Mouse (Mus musculus) urinary bladder, postnatal 36 days (tissue): Measurements from ENCODE around the gene Leng1.
"Not testable (repeated sequence)": the region's sequence is repeated elsewhere in the genome, so short reads cannot be mapped to it uniquely, and the experiment has no call there.

Experiments used
- DNase-seq, 2 experiments: peaks; one replicate each; pipeline ENCODE4 v3.0.0; 2022; ENCODE audit warnings: low spot score in 2 of 2, mixed read lengths in 1 of 2

The Leng1 gene

DNA sequence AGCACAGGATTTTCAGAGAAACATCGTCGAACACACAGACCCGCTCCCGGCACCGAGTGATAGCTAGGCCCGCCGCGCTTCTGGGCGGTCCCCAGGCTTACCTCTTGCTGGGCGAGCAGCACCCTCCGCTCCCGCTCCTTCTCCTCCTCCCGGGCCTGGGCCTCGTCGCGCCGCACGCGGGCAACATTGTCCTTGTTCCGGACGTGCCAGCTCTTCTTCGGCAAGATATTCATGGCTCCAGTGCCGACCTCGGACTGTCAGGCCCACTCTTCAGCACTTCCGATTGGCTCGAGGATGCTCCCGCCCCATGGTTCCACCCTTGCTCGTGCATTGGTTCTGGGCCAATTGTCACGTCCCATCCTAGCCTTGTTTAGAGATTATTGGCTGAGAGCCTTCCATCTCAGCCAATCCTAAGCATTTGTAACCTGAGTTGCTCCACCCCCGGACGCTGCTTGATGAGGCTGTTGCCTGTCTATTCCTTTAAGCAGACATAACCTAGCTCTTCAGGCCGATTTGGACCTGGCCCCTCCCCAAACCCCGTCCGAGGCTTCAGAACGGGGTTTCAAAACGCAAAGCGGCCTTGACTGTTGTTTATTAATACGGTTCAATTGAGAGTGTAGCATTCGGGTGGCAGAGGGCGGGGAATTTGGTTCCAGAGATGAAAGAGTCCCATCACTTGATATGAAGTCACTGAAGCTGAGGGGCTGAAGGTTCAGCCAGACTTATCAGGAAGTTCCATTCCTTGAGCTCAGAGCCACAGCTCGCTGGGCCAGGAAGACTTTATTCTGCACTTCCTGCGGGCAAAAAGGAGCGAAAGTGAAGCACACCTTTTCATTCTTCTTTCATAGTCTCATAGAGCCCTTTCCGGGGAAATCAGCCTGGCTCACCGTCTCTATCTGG is at the start of gene Leng1:
TSS of gene Leng1 (minus strand) at position 626 of the 900 bp plus-strand sequence.
- peak; percentile 97 for DNase-seq

DNA sequence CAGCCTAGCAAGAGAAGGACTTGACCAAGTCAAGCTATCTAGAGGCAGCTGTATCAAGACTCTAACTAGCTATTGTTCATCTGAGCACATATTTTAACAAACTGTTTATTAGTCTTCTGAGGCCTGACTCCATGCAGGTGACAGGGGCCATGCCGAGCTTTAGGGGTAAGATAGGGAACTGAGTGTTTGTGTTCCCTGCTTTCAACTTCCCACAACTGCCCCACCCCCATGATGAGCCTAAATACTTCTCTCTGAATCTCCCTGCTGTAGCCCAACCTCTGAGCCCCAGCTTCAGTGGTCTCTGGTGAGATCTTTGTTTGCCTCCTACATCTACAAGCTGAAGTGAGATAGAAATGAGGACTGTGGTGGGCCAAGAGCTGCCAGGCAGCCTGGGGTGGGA is 49.6 kb upstream of the Leng1 start:
- DNase-seq = no peak

DNA sequence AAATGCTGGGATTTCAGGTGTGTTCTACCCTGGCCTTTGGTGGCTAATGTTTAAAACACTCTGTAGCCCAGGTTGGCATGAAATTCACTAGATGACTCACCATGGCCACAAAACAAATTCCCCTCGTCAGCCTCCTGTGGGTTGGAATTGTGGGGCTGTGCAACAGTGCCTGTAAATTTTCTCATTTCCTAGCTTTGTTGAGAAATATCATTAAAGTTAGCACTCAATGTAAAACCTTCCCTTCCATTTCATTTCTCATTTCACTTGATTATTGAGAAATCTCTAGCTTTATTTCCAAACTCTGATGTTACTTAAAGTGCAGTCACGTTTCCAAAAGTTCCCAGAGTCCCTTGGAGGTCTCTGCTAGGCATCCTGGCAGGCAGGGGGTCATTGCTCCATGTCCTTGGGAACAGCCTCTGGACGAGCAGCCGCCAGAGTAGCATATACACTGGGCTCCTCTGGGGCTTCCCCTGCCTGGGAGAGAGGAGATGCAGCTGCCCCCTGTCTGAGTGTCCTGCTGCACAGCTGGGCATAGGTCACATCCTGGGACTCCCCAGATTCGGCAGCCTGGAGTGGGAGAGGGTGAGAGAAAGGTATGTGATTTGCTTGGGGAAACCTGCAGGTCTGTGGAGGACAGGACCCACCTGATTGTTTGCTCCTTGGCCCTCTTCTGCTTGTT is 46.8 kb upstream of the Leng1 start:
- no peak for DNase-seq

DNA sequence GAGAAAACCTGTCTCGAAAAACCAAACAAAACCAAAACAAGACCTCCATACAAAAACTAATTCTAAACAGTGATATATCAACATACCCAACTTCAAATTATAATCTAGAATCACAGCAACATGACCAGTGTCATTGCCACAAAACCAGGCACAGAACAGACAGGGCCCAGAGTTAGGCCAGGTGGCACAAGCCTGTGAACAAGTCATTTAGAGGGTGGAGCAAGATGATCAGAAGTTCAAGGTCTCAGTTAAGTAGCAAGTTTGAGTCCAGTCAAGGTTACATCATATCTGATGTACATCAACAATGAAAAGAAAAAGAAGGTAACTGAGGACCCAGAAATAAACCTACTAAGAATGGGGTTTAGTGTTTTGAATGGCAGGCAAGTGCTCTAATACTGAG is 43.4 kb upstream of the Leng1 start:
- DNase-seq = no peak

DNA sequence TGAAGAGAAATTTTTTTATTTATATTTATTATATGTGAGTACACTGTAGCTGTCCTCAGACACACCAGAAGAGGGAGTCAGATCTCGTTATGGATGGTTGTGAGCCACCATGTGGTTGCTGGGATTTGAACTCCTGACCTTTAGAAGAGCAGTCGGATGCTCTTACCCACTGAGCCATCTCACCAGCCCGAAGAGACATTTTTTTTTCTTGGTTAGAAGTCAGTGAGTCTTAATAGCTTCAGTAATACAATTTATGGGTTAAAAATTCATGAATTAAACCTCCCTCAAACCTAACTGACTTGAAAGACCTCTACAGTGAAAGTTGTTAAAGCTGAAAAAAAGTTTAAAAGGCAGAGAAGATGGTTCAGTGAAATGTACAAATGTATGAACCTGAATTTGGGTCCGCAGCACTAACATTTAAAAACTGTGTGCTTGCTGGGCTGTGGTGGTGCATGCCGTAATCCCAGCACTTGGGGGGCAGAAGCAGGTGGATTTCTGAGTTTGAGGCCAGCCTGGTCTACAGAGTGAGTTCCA is 42.9 kb upstream of the Leng1 start:
- DNase-seq = not testable (repeated sequence)

DNA sequence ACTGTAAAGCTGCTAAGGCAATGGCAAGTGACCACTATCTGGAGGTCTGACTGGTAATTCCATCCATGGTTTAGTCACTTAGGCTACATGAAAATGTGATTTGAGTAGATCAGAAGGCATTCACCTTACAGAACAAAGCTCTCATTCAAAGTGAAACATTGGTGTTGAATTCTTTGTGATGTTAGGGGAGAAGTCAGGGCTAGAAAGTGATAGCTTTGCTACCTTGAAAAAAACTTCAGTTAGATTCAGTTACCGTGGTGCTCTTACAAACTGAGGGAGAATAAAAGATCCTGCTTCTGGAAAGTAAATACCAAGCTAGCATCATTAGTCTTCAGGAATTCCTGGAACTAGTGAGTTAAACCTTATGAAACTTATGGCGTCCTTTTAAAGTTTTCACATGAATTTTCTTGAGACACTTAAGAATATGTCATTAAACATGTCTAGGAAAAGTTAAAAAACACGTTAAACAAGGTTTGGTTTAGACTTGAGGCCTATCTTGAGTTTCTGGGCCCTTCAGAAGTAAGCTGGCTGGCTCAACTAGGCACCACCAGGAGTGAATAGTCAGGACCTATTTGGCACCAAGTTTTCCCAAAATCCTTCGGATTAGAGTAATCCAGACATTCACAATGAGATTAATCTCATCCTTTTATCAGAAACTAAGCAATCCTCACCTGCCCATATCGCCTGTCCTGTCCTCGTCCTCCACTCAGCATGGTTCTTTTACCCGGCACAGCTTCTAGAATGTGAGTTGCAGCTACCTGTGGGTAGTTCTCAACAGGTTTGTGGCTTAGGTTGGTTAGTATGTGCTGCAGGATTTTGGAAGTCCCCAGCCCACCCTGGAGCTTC is 42.2 kb upstream of the Leng1 start:
- no peak for DNase-seq

DNA sequence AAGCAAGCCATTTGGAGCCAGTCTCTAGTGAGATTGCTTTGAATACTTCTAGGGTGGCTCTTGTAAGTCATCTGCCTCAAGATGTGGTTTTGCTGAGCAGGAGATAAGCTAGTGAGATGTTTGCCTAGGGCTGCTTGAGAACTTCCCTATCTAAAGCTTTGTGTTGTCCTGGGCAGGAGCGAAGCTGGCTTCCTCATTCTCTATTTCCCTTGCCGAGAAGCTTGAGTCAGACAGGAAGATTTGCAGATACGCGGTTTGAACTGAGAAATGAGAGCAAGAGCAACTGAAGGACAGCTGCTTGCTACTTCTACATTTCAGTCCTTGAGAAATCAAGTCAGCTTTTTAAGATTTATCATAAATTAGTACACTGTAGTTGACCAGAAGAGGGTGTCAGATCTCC is 41.4 kb upstream of the Leng1 start:
- no peak for DNase-seq

DNA sequence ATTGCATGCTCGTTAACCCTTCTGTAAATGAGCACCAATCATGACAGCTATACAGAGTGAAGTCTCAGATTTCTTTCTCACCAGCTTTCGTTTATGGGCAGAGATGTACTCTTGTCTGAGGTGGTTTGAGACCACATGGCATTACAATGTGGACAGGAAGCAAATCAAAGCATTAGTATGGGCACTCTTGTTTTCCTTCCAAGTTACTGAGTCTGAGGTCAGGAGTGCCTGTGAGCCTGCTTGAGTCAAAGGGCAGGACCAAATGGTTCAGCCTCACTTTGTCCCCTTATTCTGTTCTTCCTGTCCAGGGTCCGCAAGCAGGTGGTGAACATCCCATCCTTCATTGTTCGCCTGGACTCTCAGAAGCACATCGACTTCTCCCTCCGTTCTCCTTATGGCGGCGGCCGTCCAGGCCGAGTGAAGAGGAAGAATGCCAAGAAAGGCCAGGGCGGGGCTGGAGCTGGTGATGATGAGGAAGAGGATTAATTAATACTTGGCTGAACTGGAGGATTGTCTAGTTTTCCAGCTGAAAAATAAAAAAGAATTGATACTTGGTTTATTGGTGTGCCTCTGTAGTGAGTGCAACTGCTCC is 40.8 kb upstream of the Leng1 start:
- DNase-seq = no peak

DNA sequence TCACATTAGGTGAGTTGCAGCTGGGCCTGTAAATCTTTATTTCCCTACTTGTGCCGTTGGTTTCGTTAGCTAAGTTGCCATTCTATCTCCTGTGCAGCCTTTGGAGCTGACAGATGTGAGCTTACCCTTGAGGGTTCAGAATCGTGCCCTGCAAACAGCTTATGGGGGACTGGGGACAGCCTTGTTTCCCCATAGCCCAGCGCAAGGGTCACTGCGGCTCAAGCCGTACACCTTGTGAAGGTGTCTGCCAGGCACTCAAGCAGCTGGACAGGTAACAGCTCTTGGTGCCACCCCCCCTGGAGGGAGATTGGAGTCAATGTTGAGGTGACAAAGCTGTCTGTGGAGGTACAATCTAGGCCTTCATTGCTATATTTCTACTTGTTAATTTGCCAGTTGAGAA is 40.3 kb upstream of the Leng1 start:
- no peak for DNase-seq

DNA sequence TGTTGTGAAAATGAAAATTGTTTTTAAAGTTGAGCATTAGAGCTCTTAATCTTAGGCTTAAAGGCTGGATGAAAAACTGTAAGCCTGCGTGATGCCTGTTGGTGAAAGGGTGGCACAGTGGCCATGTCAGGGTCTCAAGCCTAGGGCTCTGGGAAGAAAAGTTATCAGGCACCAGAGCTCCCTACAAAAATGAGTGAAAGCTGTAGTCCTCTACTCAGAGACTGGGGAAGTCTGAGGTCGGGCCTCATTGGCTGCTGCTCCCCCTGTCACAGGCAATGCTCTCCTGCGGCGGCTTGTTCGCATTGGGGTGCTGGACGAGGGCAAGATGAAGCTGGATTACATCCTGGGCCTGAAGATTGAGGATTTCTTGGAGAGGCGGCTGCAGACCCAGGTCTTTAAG is 39.8 kb upstream of the Leng1 start:
- DNase-seq = not testable (repeated sequence)

DNA sequence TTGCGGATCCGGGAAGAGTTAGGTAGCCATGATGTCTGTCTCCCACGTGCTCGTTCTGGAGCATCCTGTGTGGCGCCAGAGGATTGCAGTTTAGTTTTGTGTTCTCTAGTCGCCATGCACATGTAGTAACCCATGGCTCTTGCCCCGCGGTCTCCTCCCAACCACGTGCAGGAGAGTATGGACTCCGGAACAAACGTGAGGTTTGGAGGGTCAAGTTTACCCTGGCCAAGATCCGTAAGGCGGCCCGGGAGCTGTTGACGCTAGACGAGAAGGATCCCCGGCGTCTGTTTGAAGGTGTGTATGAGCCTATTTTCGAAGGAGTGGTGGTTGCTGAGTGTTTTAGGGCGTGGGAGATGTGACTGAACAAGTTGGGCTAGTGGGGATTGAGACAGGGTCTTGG is 38.8 kb upstream of the Leng1 start:
- DNase-seq = no peak

DNA sequence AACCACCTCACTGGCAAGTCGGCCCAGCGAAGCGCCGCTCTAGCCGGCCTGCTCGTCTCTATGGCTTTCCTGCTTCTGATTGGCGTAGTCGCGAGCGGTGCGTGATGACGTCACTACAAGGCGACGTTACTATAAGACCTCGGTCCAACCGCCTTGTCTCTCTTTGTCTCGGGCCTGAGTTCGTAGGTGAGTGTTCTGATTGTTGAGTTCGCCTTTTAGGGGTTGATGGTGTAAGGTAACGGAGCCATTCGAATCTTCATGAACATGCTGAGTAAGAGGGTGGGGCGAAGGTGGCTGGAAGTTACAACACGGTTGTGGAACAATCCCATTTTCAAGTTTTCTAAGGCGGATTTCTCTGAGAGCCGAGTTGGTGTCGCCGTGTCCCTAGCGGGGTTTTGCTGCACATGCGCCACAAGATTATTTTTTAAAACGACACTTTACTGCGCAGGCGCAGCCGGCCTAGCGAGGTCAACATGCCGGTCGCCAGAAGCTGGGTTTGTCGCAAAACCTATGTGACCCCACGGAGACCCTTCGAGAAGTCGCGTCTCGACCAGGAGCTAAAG is 38.3 kb upstream of the Leng1 start, which contains the start of gene Rps9:
TSS of gene Rps9 (plus strand) at position 115 of the 563 bp plus-strand sequence.
- peak; percentile 91 to 97 for DNase-seq

DNA sequence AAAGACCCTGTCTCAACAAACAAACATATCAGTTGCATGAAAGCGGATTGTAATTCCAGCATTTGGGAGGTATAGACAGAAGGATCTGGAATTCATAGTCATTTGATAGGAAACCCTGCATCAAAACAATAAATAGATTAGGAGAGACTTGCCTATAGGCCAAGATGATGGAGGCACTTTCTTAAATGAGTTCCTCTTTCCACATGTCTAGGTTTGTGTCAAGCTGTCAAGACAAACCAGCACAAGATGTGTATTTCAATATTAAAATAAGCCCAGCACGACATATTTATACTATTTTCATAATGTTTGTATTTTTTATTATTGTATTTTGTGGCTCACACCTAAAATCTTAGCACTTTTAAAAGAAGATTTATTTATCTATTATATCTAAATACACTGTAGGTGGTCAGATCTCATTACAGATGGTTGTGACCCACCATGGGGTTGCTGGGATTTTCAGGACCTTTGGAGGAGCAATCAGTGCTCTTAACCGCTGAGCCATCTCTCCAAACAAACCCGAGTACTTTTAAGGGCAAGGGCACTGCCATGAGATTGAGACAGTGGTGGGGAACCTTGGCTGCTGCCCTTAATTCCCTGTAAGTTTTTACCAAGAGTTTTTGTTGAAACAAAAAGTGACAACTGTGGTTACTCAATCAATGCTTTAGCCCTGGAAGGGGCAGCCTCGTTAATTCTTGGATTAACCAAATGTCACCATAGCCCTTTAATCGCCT is 37.7 kb upstream of the Leng1 start:
- DNase-seq = no peak

DNA sequence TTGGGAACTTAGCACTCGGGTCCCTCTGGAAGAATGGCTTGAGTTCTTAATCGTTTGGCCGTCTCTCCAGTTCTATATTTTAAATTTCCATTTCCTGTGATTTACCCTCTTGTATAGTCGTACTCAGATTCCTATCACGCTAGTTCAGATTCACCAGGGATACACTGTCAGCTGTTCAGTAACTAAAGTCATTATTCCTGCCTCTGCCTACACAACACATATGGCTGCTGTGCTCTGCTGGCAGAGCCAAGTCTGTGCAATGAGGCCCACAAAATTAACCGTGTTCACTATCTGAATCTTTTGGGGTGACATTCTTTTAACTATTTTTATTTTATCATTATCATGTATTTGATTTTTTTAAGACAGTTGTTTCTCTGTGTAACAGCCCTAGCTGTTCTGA is 32.8 kb upstream of the Leng1 start:
- DNase-seq = no peak

DNA sequence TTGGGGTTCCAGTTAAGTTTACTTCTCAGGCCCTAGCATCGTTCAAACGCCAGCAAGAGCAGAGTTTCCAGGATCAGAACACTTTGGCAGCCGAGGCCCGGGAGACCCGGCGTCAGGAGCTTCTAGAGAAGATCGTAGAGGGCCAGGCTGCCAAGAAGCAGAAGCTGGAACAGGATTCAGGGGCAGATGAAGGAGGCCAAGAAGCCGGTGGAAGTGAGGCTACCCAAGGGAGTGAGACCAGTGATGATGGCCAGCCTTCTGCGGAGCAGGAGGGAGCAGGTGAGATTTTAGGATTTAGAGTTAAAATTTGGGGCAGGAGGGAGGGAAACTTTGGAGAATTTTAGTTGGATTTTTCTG is 29.3 kb upstream of the Leng1 start:
- DNase-seq = not testable (repeated sequence)

DNA sequence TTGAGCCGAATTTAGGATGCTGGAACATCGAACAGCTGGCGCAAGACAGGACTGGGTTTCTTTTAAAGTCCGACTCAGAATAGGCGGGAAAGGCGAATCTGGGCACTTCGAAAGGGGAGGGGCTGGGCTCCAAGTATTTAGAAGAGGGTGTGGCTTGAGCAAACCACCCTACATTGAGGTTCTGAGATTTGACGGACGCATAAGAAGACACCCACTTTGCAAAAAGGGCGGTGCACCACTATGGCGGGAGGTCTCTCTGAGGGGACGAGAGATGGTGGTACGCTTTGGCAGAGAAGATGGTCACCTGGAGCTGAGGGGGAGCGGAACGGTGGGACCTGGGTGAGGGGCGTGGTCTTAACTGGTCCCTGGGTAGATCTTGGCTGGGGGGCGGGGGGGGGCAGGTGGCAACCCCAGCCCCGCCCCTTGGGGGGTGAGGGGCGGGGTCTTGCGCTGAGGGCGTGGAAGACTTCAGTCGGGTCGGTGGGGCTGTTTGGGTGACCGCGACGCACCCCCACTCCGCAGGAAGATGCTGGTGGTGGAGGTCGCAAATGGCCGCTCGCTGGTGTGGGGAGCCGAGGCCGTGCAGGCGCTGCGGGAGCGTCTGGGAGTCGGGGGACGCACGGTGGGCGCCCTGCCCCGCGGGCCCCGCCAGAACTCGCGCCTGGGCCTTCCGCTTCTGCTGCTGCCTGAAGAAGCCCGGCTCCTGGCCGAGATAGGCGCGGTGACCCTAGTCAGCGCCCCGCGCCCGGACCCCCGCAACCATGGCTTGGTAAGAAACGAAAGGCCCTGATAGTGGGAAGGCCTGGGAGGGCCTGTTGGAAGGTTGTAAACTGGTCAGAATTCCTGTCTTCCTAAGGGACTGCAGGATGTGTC is 28.7 kb upstream of the Leng1 start:
- peak; percentile 75 for DNase-seq

DNA sequence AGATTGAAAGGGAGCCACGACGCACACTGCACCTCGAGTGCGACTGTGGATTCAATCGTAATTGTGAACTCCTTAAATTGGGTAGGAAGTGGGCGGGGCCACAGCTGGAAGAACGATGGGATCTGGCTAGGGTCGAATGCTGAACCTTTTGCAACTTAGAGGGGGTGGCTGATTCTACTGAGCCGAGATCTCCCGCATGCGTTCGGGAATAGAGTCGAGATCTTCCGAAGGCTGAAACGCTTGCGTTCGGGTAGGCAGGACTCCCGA is 28.1 kb upstream of the Leng1 start:
- DNase-seq = no peak

DNA sequence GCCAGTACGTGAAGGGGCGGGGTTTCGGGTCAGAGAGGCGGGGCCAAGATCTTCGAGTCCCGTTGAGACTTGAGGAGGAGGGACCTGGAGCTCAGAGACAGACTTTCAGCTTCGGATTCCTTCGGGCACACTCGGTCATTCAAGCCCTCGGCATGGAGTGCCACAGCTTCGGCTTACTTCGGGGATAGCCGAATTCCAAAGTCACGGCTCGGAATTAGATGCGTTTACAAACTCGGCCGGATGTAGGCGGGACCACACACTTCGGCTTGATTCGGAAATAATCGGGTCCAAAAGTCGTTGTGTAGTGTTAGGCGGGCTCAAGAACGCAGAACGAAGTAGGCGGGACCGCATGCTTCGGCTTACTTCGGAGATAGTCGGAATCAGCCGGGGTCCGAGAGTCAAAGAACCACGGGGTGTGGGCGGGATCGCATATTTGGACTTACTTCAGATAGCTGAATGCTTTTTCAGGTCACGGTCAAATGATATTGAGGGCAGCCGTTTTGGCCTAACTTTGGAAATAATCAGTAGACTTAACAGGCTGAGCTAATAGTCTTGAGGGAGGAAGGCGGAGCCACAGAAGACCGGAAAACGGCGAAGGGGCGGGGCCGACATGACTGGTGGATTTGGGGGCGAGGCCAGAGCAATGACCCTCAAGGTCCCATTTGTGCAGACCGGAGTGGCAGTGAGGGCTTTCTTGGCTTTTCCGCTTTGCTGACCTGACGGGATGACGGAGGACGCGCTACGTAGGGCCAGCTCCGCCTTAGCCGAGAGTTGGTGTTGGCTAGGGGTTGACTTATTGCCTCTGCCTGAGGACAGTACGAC is 27.6 kb upstream of the Leng1 start, which contains the start of gene Mboat7:
TSS of gene Mboat7 (minus strand) at position 537 of the 822 bp plus-strand sequence.
- DNase-seq = peak; percentile 96 to 97
